Mouse (Mus musculus): Measurements from ENCODE around the gene F7. TPM values are rescaled to one million over a fixed set of nuclear protein-coding genes. Genes with fewer than 3 reads are reported as not detected.

Gene F7
- under 1 TPM in 1 of 2 experiments, not detected in 1; 0.17 TPM for total RNA-seq (2021)

GRCm38 (mm10) chr8:13025487-13026224, at the start of gene F7:
Gene F7 (plus strand): TSS chr8:13026034.
- DNase-seq, result no peak

GRCm38 (mm10) chr8:12976290-12976689, 49.5 kb upstream of the F7 start:
- no peak for DNase-seq

- DNase-seq, result no peak
Observed at GRCm38 (mm10) chr8:12976723-12977122, 49.1 kb upstream of the F7 start.

- no peak for DNase-seq
Observed at GRCm38 (mm10) chr8:12977325-12977724, 48.5 kb upstream of the F7 start.

GRCm38 (mm10) chr8:12978308-12978707, 47.5 kb upstream of the F7 start:
- DNase-seq, result no peak

- DNase-seq, result no peak
Observed at GRCm38 (mm10) chr8:12978726-12979125, 47.1 kb upstream of the F7 start.

- DNase-seq, result peak; percentile 84 to 89
Observed at GRCm38 (mm10) chr8:12983681-12984467, 42.0 kb upstream of the F7 start.

- no peak for DNase-seq
Observed at GRCm38 (mm10) chr8:12984601-12985243, 41.1 kb upstream of the F7 start.

- peak; percentile 45 to 59 for DNase-seq
Observed at GRCm38 (mm10) chr8:12985259-12985658, 40.6 kb upstream of the F7 start.

- peak; percentile 58 to 64 for DNase-seq
Observed at GRCm38 (mm10) chr8:12987571-12987970, 38.3 kb upstream of the F7 start.

- no peak for DNase-seq
Observed at GRCm38 (mm10) chr8:12988722-12989430, 37.0 kb upstream of the F7 start.

- no peak for DNase-seq
Observed at GRCm38 (mm10) chr8:12991411-12991810, 34.4 kb upstream of the F7 start.

- DNase-seq, result no peak
Observed at GRCm38 (mm10) chr8:12994468-12994867, 31.4 kb upstream of the F7 start.

- no peak for DNase-seq
Observed at GRCm38 (mm10) chr8:12995481-12995880, 30.4 kb upstream of the F7 start.

- no peak for DNase-seq
Observed at GRCm38 (mm10) chr8:12996831-12997275, 29.0 kb upstream of the F7 start.

GRCm38 (mm10) chr8:12998331-12998730, 27.5 kb upstream of the F7 start:
- DNase-seq, result no peak

GRCm38 (mm10) chr8:12999793-13000192, 26.0 kb upstream of the F7 start:
- no peak for DNase-seq

GRCm38 (mm10) chr8:13007458-13007857, 18.4 kb upstream of the F7 start:
- no peak for DNase-seq

GRCm38 (mm10) chr8:13010313-13010712, 15.5 kb upstream of the F7 start:
- DNase-seq, result no peak

GRCm38 (mm10) chr8:13019560-13019959, 6.3 kb upstream of the F7 start:
- DNase-seq, result no peak

GRCm38 (mm10) chr8:13021830-13022229, 4.0 kb upstream of the F7 start:
- peak; percentile 34 to 45 for DNase-seq

- no peak for DNase-seq
Observed at GRCm38 (mm10) chr8:13027615-13028014, 1.8 kb downstream of the F7 start.

GRCm38 (mm10) chr8:13028482-13028881, 2.6 kb downstream of the F7 start:
- DNase-seq, result peak; percentile 46 to 55

Data from layer of hippocampus, postnatal 36 days (tissue).